Mouse (Mus musculus) myocyte (in vitro differentiated cells): Measurements from ENCODE around the gene Tenm2. TPM values are rescaled to one million over a fixed set of nuclear protein-coding genes. Genes with fewer than 3 reads are reported as not detected.
A peak's percentile ranks its signal among the peaks of the same experiment; 100 is the strongest.

ENCODE experiments used
- H3K27me3 ChIP-seq: one replicate; pipeline ENCODE4 v1.6.1; 2011; ENCODE audit not compliant: control insufficient read depth, insufficient read depth, insufficient read length
- H3K36me3 ChIP-seq: one replicate; pipeline ENCODE4 v1.6.1; 2011; ENCODE audit not compliant: control insufficient read depth, insufficient read depth
- H3K4me2 ChIP-seq: one replicate; pipeline ENCODE4 v1.6.1; 2011; ENCODE audit warnings: low read depth, control low read depth
- H3K4me3 ChIP-seq: one replicate; pipeline ENCODE4 v1.5.1; 2011; ENCODE audit warnings: mild to moderate bottlenecking, control low read depth, moderate library complexity
- H3K79me2 ChIP-seq: one replicate; pipeline ENCODE4 v1.6.1; 2011; ENCODE audit not compliant: control insufficient read depth, insufficient read depth
- H3ac ChIP-seq: one replicate; pipeline ENCODE4 v1.6.1; 2011; ENCODE audit not compliant: control insufficient read depth, insufficient read length
- CEBPB ChIP-seq: IDR thresholded peaks from 2 replicates; pipeline ENCODE4 v1.6.1; 2011; ENCODE audit warnings: mild to moderate bottlenecking, moderate library complexity; ENCODE audit not compliant: poor library complexity, insufficient read depth, severe bottlenecking
- E2F4 ChIP-seq: IDR thresholded peaks from one replicate; pipeline ENCODE4 v1.6.1; 2011; ENCODE audit warnings: mild to moderate bottlenecking, control low read depth, moderate library complexity; ENCODE audit not compliant: insufficient read depth
- MAX ChIP-seq: IDR thresholded peaks from one replicate; pipeline ENCODE4 v1.6.1; 2011; ENCODE audit warnings: low read depth, mild to moderate bottlenecking, control low read depth
- MYOD1 ChIP-seq, 3 experiments: IDR thresholded peaks; one replicate each; pipeline ENCODE4 v1.6.1; 2011; ENCODE audit warnings: control low read depth in 2 of 3, low read depth in 2 of 3, mild to moderate bottlenecking in 2 of 3, moderate library complexity in 1 of 3; ENCODE audit not compliant: insufficient read length in 2 of 3, control insufficient read depth in 1 of 3
- MYOG ChIP-seq, 3 experiments: IDR thresholded peaks; one replicate each; pipeline ENCODE4 v1.6.1; 2011; ENCODE audit warnings: control low read depth in 2 of 3, low read depth in 2 of 3, mild to moderate bottlenecking in 2 of 3; ENCODE audit not compliant: insufficient read length in 2 of 3, control insufficient read depth in 1 of 3, insufficient read depth in 1 of 3
- POLR2A ChIP-seq: IDR thresholded peaks from one replicate; pipeline ENCODE4 v1.6.1; 2011; ENCODE audit warnings: low read depth, mild to moderate bottlenecking, control low read depth, moderate library complexity; ENCODE audit not compliant: insufficient read length
- POLR2AphosphoS2 ChIP-seq: IDR thresholded peaks from one replicate; pipeline ENCODE4 v1.6.1; 2011; ENCODE audit warnings: low read depth, control low read depth; ENCODE audit not compliant: insufficient read length
- REST ChIP-seq: IDR thresholded peaks from one replicate; pipeline ENCODE4 v1.6.1; 2011; ENCODE audit warnings: mild to moderate bottlenecking, control low read depth, moderate library complexity; ENCODE audit not compliant: insufficient read depth, insufficient read length
- SRF ChIP-seq: IDR thresholded peaks from one replicate; pipeline ENCODE4 v1.6.1; 2011; ENCODE audit warnings: low read depth; ENCODE audit not compliant: control insufficient read depth, insufficient read length
- TCF12 ChIP-seq: IDR thresholded peaks from one replicate; pipeline ENCODE4 v1.6.1; 2011; ENCODE audit warnings: mild to moderate bottlenecking, control low read depth; ENCODE audit not compliant: poor library complexity, insufficient read depth, severe bottlenecking
- TCF3 ChIP-seq: IDR thresholded peaks from one replicate; pipeline ENCODE4 v1.6.1; 2011; ENCODE audit warnings: low read depth, control low read depth; ENCODE audit not compliant: insufficient read length
- USF1 ChIP-seq: IDR thresholded peaks from one replicate; pipeline ENCODE4 v1.6.1; 2011; ENCODE audit warnings: low read depth, mild to moderate bottlenecking, control low read depth, moderate library complexity
- polyA plus RNA-seq: library from polyadenylated mRNA; unstranded; fragments of >200 nt; fragmentation: generic; extraction: Trizol; gene quantifications from one replicate; pipeline ENCODE4 v1.2.1, GENCODE M21; 2012; ENCODE audit warnings: missing spikeins

The Tenm2 gene
- polyA plus RNA-seq, 1 experiment, result 0.28 TPM

DNA sequence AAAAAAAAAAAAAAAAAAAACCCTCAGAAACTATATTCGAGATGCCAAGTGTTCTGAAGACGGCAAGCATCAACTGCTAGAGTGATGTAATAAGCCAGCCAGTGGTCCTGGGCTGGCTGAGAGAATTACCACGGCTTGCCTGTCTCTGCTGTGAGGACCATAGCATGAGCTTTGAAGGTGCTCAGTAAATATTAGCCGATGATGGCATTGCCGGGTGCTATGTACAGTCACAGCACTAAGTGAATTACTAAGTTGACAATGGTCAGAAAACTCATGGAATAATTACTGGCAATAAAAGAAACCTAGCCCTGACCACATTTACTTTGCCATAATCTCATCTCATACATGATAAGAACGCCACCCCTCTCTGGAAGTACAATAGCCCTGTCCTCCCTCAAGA lies 549.5 kb downstream of the Tenm2 start:
- no peak overlapping the region for H3K4me2 ChIP-seq
- no peak overlapping the region for H3K4me3 ChIP-seq
- H3K79me2 ChIP-seq, result no peaks in the 10 kb centered on the region
- TF ChIP-seq USF1, result no peak
- TF ChIP-seq REST, result no peak
- no peak for TF ChIP-seq TCF3
- no peak for TF ChIP-seq MAX
- no peak for TF ChIP-seq TCF12
- no peak for TF ChIP-seq POLR2AphosphoS2
- TF ChIP-seq SRF, result no peak
- TF ChIP-seq CEBPB, result no peak
- TF ChIP-seq POLR2A, result no peak
- TF ChIP-seq E2F4, result no peak
- no peak for TF ChIP-seq MYOG (IDR thresholded peaks at IDR 0.05; ENCODE audit: control insufficient read depth in 1 of 3, insufficient read depth in 1 of 3, insufficient read length in 2 of 3, low read depth in 2 of 3)
- H3ac ChIP-seq, result no peak overlapping the region
- no peaks in the 10 kb centered on the region for H3K27me3 ChIP-seq
- no peaks in the 10 kb centered on the region for H3K36me3 ChIP-seq

DNA sequence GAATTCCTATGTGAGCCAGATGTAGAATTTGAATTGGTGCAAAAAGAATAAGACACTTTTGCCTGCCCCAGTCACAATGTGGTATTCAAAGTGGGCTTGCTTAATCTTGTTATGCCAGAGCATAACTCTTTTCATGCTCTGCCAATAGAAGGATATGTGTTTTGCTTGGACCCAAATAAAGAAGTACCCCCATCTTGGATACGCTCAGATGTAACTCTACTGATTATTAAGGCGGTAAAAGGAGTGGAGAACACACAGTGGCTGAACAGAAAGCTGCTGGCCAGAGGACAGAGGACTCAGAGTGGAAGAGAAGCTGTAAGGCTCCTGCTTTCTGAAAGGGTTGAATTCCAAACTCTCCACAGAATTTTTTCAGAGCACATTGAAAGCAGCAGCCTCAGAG lies 556.4 kb downstream of the Tenm2 start:
- TF ChIP-seq REST, result no peak
- Histone ChIP-seq H3K4me2 (no peak overlapping the region), H3K4me3 (no peak overlapping the region), H3ac (no peak overlapping the region), H3K36me3 (no peaks in the 10 kb centered on the region), H3K27me3 (no peaks in the 10 kb centered on the region), H3K79me2 (no peaks in the 10 kb centered on the region)

DNA sequence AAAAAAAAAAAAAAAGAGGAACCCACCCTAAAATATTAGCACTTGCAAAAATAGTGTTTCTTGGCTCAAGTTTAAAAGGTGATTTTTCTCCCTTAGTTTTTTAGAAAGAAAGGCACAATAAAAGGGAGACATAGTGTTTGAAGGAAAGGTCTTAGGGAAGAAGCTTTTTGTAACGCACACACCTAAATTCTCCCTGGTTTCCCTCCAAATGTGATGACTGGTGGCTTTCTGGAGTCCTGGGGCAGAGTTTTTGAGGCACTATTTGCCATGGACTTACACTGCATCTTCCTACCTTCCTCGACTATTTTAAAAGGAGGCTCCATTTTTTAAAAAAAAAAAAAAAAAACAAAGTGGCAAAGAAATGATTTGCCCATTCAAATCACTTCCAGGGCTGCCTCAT lies 557.2 kb downstream of the Tenm2 start:
- no peak overlapping the region for H3K4me3 ChIP-seq
- no peak overlapping the region for H3ac ChIP-seq
- H3K4me2 ChIP-seq, result no peak overlapping the region
- H3K36me3 ChIP-seq, result no peaks in the 10 kb centered on the region
- H3K79me2 ChIP-seq, result no peaks in the 10 kb centered on the region
- no peak for TF ChIP-seq CEBPB
- no peak for TF ChIP-seq MYOD1 (IDR thresholded peaks at IDR 0.05; ENCODE audit: control insufficient read depth in 1 of 3, insufficient read length in 2 of 3, low read depth in 2 of 3)
- H3K27me3 ChIP-seq, result no peaks in the 10 kb centered on the region

DNA sequence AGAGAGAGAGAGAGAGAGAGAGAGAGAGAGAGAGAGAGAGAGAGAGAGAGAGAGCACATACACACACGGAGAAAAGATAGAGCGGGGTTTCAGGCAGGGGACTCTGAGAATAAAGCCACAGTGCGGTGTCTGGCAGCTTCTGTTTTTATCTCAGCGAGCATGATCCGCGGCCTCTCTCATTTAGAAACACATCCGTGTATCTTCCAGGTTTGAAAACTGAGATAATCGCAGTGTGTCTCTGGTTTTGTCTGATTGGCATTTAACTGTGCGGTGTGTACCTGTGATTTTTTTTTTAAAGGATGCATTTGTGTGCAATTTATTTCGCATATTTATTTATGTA lies 557.7 kb downstream of the Tenm2 start:
- no peak overlapping the region for H3ac ChIP-seq
- peak overlapping the region; percentile 86 for H3K4me2 ChIP-seq
- H3K27me3 ChIP-seq, result no peaks in the 10 kb centered on the region
- TF ChIP-seq MYOD1 (IDR thresholded peaks at IDR 0.05; ENCODE audit: control insufficient read depth in 1 of 3, insufficient read length in 2 of 3, low read depth in 2 of 3) (no peak), POLR2A (no peak), USF1 (no peak), REST (no peak), TCF3 (no peak), MAX (no peak), POLR2AphosphoS2 (no peak), E2F4 (no peak), CEBPB (no peak), MYOG (IDR thresholded peaks at IDR 0.05; ENCODE audit: control insufficient read depth in 1 of 3, insufficient read depth in 1 of 3, insufficient read length in 2 of 3, low read depth in 2 of 3) (no peak), SRF (no peak), TCF12 (no peak)
- H3K4me3 ChIP-seq, result no peak overlapping the region
- no peaks in the 10 kb centered on the region for H3K36me3 ChIP-seq
- H3K79me2 ChIP-seq, result no peaks in the 10 kb centered on the region

DNA sequence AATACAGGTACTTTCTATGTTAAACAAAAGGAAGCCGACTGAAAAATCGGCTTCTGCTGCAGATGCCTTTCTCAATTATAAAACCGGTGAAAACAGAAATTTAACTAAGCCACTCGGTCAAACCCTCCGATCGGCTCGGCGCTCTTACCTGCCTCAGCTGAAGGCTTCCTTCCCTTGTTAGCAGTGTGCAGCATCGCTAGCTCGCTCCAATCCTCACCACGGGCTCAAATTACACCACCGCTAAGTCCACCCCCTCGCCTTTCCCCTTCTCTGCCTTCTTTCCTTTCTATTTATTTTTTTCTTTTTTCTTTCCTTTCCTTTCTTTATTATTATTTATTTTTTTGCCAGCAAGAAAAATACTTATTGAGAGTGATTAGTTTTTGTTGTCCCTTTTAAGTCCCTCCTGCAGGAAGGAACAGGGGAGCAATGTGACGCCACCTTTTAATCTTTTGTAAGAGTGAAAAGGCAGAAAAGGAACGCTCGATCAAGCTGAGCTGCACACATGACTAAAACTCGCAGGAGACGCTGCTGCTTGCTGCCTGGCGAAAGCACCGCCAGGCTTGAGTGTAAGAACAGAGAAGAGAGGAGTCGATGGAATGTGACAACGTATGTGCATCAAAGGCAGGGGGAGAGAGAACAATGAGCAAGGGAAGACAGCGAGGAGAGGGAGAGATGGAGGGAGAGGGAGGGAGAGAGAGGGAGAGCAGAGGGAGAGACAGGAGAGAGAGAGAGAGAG lies 558.3 kb downstream of the Tenm2 start:
- TF ChIP-seq E2F4, result no peak
- no peak for TF ChIP-seq MYOD1 (IDR thresholded peaks at IDR 0.05; ENCODE audit: control insufficient read depth in 1 of 3, insufficient read length in 2 of 3, low read depth in 2 of 3)
- no peak for TF ChIP-seq MYOG (IDR thresholded peaks at IDR 0.05; ENCODE audit: control insufficient read depth in 1 of 3, insufficient read depth in 1 of 3, insufficient read length in 2 of 3, low read depth in 2 of 3)
- TF ChIP-seq TCF12, result no peak
- TF ChIP-seq CEBPB, result no peak
- no peak for TF ChIP-seq POLR2A
- no peak for TF ChIP-seq MAX
- TF ChIP-seq POLR2AphosphoS2, result no peak
- no peak for TF ChIP-seq USF1
- no peak for TF ChIP-seq REST

More for the DNA sequence above, 558.3 kb downstream of the Tenm2 start:
- Histone ChIP-seq H3K36me3 (no peaks in the 10 kb centered on the region), H3K4me3 (no peak overlapping the region), H3K27me3 (no peaks in the 10 kb centered on the region), H3K4me2 (peak overlapping the region; percentile 86), H3ac (no peak overlapping the region), H3K79me2 (no peaks in the 10 kb centered on the region)
